Mouse (Mus musculus): ENCODE results near the gene Poln. TPM values are rescaled to one million over a fixed set of nuclear protein-coding genes. Genes with fewer than 3 reads are reported as not detected.

The Poln gene
- 0.81 and 1.4 TPM in 2 replicates for total RNA-seq (2017)

GRCm38 (mm10) chr5:34168950-34169891 is at the start of gene Poln, which contains the start of gene Haus3:
Gene Poln (minus strand): TSS chr5:34169448.
Gene Haus3 (minus strand): TSS chr5:34169527.
- ATAC-seq (ENCODE audit: extremely low read depth, insufficient number of reproducible peaks, low FRiP score, poor library complexity, severe bottlenecking): peak; percentile 98

- ATAC-seq (ENCODE audit: extremely low read depth, insufficient number of reproducible peaks, low FRiP score, poor library complexity, severe bottlenecking): no peak
Measured at GRCm38 (mm10) chr5:34218672-34219071, 49.4 kb upstream of the Poln start.

GRCm38 (mm10) chr5:34217756-34218155 is 48.5 kb upstream of the Poln start:
- ATAC-seq (ENCODE audit: extremely low read depth, insufficient number of reproducible peaks, low FRiP score, poor library complexity, severe bottlenecking): no peak

DNA sequence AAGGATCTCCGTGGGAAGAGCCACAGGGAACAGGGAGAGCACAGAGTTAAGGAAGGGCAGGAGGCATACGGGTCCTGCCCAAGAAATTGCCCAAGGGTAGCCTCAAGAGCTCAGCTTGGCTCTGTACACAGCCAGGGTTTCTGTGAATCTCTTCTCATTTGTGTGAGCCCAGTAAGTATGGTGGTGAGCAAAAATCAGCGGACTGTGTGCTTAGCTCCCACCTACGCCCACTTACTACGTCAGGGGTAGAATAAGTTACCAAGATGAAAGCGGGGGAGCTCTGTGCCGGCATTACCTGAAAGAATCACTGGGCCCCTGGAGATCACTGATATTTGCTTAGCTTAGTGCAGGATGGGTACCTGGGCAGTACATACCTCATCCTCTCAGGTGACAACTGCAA is 46.8 kb upstream of the Poln start:
- no peak for ATAC-seq (ENCODE audit: extremely low read depth, insufficient number of reproducible peaks, low FRiP score, poor library complexity, severe bottlenecking)

DNA sequence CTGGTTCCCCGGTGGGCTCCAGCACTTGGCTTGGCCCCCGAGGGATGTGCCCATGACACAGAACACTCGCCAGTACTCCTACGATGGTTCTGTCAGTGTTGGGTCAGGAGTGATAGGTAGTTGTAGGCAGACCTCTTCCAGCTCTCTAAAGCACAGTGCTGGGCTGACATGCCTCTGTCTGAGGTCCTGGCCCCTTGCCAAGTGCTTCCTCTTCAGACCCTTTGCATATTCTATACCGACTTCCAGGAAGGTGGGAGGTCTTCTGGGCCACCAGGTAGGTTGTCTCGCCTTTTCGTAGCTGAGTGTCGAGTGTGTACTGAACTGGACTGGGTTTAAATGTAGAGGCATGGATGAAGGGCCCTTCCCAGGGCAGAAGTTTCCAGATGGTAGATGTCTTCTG is 44.4 kb upstream of the Poln start:
- no peak for ATAC-seq (ENCODE audit: extremely low read depth, insufficient number of reproducible peaks, low FRiP score, poor library complexity, severe bottlenecking)

DNA sequence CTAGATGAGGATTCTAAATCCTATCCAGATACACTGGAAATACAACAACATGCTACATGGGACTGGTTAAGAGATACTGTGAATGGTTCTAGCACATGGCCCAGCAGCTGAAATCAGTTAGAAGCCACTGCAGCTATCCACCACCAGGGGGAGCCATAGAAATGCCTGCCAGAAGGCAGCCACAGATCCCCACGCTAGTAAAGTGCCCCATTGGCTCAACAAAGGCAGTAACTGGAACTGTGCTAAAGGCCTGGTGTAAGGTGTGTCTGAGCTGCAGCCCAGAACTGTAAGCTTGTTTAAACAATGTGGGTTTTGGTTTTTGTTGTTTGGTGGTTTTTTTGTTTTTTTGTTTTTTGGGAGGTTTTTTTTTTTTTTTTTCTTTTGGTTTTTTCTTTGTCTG is 41.0 kb upstream of the Poln start:
- ATAC-seq (ENCODE audit: extremely low read depth, insufficient number of reproducible peaks, low FRiP score, poor library complexity, severe bottlenecking): peak; percentile 86

GRCm38 (mm10) chr5:34207503-34207902 is 38.3 kb upstream of the Poln start:
- ATAC-seq (ENCODE audit: extremely low read depth, insufficient number of reproducible peaks, low FRiP score, poor library complexity, severe bottlenecking): no peak

DNA sequence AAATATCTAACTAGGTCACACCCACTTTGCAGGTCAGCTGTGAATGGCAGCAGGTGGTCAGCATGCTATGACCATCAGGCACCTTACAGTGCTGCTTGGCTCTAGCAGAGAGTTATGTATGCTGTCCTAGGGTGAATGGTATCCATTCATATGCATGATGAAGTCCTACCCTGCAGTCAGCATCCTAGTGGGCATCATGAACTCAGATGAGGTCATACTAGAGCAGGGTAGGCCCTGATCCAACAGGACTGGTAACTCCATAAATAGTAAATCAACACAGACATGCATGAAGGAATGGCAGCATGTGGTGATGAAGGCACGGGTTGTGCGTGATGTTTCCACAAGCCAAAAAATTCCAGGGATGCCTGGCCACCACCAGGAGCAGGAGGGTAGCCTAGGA is 36.5 kb upstream of the Poln start:
- ATAC-seq (ENCODE audit: extremely low read depth, insufficient number of reproducible peaks, low FRiP score, poor library complexity, severe bottlenecking): no peak

- no peak for ATAC-seq (ENCODE audit: extremely low read depth, insufficient number of reproducible peaks, low FRiP score, poor library complexity, severe bottlenecking)
Measured at GRCm38 (mm10) chr5:34204911-34205310, 35.7 kb upstream of the Poln start.

DNA sequence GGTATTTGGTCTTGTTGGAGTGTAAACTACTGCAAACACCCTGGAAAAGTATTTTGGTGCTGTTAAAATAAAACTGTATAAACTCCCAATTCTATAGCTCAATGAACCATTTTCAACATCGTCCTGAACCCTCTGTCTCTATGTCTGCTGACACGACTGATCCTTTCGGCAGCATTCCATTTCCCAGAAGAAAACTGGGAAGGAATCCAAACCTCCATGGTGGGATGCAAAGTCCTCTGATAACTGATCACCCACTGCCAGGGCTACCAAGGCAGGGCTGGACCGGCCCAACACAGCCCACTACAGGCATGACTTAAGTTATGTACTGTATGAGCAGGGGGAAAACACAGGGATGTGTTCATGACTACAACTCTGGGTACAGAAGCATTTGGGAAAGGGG is 32.8 kb upstream of the Poln start:
- no peak for ATAC-seq (ENCODE audit: extremely low read depth, insufficient number of reproducible peaks, low FRiP score, poor library complexity, severe bottlenecking)

DNA sequence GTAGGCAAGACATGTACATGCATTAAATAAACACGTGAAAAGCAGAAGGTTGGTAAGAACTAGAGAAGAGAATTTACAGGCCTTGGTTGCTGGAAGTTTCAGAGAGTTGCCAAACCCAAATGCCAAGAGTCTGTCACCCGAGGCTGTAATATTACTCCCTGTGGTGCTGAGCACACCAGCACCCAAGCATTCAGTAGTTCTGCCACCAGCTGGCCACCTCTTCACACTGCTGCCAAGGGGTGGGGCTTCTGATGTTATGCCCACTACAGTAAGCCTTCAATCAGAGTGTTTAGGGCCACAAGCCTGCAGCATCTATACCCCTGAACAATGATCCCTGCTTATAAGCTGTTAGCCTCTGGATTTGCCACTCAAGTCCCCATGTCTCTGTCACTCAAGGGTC is 32.1 kb upstream of the Poln start:
- peak; percentile 34; the same call in 1 of the 2 replicates for ATAC-seq (ENCODE audit: extremely low read depth, insufficient number of reproducible peaks, low FRiP score, poor library complexity, severe bottlenecking)

GRCm38 (mm10) chr5:34198615-34199014 is 29.4 kb upstream of the Poln start:
- ATAC-seq (ENCODE audit: extremely low read depth, insufficient number of reproducible peaks, low FRiP score, poor library complexity, severe bottlenecking): no peak

- no peak for ATAC-seq (ENCODE audit: extremely low read depth, insufficient number of reproducible peaks, low FRiP score, poor library complexity, severe bottlenecking)
Measured at GRCm38 (mm10) chr5:34197243-34197642, 28.0 kb upstream of the Poln start.

DNA sequence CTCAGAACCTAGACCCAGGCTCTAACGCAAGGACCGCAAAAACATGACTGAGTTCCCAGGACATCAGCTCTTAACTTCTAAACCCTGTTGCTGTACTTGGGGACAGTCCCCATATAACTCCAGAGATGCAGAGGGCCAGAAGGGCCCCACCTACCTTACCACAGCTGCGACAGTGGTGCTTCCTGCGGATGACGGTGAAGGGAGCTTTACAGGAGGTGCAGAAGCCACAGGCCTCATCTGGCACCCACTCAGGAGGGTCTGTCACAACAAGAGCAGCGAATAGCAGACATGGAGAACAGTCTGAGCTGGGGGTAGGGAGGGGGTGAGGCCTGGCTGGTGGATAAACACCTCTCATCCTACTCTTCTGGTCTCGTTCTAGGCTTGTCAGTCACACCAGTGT is 27.2 kb upstream of the Poln start:
- ATAC-seq (ENCODE audit: extremely low read depth, insufficient number of reproducible peaks, low FRiP score, poor library complexity, severe bottlenecking): peak; percentile 83

- no peak for ATAC-seq (ENCODE audit: extremely low read depth, insufficient number of reproducible peaks, low FRiP score, poor library complexity, severe bottlenecking)
Measured at GRCm38 (mm10) chr5:34195786-34196185, 26.5 kb upstream of the Poln start.

DNA sequence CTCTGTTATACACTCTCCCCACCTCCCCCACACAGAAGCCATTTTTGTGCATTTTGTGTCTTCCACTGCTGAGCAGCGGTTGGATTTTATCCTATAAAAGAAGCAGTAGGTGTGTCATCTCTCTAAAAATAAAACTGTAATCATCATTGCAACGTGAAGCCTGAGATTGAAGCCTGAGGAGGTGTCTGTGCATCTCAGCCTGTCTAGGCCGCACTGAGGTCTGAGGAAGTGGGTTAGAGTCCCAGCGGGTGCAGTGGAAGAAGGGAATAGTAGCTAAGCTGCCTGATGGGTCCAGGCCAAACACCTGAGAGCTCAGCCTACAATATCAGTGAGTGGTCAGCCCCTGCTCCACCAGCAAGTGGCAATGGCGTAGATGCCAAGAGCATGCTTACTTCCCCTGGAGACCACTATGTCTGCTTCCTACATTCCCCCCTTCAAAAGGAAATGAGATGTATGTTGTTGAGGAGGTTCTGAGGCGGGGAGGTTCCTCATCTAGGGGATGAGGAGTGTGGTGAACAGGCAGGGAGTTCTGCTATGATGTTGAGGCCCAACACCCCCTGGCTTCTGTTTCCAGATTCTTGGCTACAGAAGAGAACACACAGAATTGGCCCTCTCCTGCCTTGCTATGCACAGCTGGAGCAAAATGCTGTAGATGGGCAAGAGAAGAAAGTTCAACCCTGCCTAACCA is 25.9 kb upstream of the Poln start:
- no peak for ATAC-seq (ENCODE audit: extremely low read depth, insufficient number of reproducible peaks, low FRiP score, poor library complexity, severe bottlenecking)

GRCm38 (mm10) chr5:34194426-34194825 is 25.2 kb upstream of the Poln start:
- no peak for ATAC-seq (ENCODE audit: extremely low read depth, insufficient number of reproducible peaks, low FRiP score, poor library complexity, severe bottlenecking)

DNA sequence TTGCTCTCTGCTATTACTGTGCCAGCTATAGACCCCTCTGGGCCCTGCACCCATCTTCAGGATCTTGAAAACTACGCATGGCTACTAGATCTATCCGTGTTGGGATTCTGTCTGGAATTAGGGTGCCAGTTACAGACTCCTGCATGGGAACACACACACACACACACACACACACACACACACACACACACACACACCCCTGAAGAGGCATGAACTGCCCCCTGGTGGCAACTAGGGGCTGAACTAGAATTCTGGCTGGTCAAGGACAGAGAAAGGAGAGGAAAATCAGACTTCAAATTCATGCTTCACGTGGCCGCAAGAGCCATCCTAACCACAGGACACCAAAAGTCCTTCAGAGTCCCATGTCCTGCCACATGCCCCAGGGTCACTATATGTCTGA is 22.6 kb upstream of the Poln start:
- no peak for ATAC-seq (ENCODE audit: extremely low read depth, insufficient number of reproducible peaks, low FRiP score, poor library complexity, severe bottlenecking)

GRCm38 (mm10) chr5:34191021-34191420 is 21.8 kb upstream of the Poln start:
- ATAC-seq (ENCODE audit: extremely low read depth, insufficient number of reproducible peaks, low FRiP score, poor library complexity, severe bottlenecking): no peak

- ATAC-seq (ENCODE audit: extremely low read depth, insufficient number of reproducible peaks, low FRiP score, poor library complexity, severe bottlenecking): no peak
Measured at GRCm38 (mm10) chr5:34189521-34189920, 20.3 kb upstream of the Poln start.

Data from neutrophil, adult 5-6 weeks (primary cell).